Mouse (Mus musculus) spleen, adult 18-20 months (tissue): Measurements from ENCODE around the gene Numb.

ENCODE experiments used
- DNase-seq, 2 experiments: peaks; one replicate each; pipeline ENCODE4 v3.0.0; 2022; ENCODE audit warnings: mixed read lengths in 2 of 2

Numb gene

DNA sequence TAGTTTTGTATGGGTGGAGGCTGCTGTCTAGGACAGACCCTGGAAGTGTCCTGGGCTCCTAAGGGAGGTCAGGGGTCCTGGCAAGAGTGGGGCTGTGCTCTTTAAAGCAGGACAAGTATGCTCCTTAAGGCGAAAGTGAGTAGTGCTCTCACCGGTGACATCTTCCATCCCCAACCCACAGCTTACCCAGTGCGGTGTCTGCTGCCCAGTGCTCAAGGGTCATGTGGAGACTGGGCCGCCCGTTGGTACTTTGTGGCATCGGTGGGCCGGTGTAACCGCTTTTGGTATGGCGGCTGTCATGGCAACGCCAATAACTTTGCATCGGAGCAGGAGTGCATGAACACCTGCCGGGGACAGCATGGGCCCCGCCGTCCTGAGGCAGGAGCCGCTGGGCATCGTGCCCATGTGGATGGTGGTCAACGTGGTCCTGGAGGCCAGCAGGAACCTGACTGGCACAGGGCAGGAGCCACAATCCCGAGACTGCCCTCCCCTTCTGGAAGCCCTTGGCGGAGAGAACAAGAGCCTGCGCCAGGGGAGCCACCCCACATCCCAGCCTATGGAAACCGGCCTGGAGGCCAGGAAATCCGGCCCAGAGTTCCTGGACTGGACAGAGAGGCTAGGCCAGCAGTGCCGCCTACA lies 140.0 kb downstream of the Numb start:
- DNase-seq = no peak

DNA sequence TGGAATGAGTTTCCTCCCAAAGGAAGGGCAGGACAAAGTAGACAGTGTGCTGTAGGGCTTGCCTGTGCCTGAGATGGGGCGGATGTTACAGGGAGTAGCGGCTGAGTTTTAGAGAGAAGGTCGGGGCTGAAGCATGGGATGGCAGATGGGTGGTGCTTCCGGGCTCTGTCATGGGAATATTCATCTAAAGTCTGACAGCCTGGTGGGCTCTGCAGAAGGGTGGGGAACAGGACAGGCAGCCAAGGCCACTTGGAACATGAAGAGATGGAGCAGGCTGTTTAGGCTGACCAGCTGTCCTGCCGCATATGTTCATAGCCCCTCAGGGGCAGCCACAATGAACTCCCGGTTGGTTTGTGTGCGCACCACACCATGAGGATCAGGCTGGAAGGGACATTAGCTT lies 140.5 kb downstream of the Numb start:
- DNase-seq = no peak

DNA sequence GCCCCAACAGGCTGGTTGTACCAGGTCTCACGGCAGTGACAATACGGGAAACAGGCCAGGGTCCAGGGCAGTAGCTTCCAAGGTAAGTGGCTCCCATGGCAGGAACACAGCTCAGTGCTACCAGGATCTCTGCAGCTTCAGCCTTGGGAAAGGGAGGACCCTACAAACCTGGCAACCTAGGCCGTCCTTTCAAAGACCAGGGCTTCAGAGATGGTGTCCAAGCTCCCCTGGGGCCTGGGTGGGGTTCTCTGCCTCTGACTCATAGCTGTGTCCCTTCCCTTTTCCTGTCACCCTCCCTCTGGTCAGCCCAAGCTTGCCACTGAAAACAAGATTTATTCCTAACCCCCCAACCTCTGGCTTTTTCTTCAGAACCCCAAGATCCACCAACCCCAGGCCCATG lies 141.6 kb downstream of the Numb start:
- DNase-seq = no peak

DNA sequence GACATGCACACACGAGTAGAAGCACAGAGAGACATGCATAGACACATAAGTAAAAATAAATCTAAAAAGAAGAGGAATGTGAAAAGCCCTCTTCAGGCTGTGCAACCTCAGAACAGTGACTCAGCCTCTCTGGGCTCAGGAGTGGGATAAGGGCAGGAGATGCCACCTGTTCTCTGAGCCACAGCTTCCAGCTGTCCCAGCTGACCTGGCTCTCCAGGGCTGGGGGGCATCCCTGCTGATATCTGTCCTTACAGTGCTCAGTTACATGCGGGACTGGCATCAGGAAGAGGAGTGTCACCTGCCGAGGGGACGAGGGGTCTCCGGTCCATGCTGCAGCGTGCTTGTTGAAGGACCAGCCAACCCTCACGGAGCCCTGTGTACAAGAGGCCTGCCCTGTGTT lies 145.0 kb downstream of the Numb start:
- no peak for DNase-seq

DNA sequence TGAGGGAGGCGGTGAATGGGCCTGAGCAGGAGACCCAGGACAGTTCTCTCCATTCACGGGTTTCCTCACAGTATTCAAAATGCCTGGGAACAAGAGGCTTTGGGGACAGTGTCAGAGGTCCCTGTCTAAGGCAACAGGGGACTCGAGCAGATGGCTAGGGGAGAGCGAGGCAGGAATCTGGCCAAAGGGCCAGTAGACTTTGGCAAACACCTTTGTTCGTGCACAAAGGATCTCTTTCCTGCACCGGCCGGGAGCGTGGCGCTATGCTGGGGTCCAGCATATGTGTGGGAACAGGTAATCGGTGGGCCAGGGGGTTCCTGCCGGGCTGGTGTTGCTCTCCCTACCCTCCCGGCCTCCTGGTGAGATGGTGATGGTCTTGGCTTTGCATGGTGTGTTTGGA lies 146.1 kb downstream of the Numb start:
- no peak for DNase-seq

- peak in 1 of 2 experiments; percentile 39 for DNase-seq
Measured at GRCm38 (mm10) chr12:83770418-83771256, 151.1 kb downstream of the Numb start.

DNA sequence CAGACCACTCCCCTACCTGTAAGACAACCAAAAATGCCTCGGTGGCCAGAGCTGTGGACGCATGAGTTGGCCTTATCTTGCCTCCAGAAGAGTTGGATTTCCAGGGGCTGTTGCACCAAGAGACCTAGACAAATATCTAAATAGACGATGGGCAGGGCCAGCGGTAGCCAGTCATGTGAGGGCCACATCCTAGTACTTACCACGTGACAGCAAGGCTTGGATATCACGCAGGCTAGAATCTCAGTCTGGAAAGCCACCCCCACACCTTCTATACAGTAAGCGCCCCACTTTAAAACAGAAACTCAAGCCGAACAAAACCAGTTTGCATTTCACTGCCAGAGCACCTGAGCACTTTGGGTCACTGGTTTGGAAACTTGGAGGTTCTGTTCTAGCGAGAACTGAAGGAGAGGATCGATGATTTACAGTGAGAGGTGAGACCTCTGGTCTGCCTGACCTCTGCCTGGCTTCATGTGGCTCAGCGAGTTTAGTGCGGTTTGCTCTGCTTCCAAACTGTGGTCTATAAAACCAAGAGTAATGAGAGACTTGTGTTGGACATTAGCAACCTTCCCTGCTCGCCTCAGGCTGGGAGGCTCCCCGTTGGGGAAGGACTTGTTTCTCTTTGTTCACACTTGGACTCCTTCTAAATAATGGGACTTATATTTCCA lies 153.4 kb downstream of the Numb start:
- DNase-seq = no peak

DNA sequence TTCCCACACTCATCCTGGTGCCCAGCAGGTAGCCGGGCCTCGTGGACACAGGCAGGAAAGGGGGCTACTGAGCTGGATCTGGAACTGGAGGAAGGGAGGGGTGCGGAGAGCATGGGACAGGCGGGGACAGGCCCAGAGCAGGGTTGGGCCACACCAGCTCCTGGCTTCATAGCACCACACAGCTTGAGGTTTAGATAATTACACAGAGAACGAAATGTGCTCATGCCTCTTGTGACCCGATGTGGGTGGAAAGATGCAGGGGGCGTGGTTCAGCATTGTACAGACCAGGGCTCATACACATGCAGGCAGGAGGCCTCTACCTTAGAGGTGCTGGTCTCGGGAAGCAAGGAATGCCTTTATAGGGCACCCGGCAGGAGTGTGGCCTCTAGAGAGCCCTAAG lies 153.9 kb downstream of the Numb start:
- no peak for DNase-seq

DNA sequence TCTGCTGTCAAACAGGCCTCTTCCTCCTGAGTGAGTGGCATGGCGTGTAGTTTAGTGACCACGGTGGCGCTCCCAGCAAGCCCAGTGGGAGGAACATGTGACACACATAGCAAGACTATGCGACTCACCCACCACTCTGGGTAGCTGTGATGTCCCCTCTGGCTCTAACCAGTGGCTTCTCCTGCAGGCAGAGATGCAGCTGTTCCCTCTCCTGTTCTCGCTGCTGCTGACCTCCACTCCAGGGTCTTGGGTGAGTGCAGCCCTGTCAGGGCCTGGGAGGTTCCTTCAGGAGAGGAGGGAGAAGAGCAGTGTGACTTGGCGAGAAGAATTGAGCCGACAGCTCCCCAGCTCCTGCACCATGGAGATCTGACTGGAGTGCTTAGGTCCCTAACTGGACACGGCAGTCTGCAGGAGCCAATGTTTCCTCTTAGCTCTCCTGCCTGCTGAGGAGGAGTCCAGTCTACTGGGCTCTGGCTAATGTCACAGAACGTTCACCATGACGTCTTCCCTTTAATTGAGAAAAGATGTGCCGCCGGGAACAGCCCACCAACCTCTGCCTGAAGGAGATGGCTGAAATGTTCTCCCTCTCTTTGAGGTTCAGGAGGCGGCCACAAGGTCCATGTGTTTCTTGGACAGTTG lies 155.7 kb downstream of the Numb start:
- DNase-seq = no peak

DNA sequence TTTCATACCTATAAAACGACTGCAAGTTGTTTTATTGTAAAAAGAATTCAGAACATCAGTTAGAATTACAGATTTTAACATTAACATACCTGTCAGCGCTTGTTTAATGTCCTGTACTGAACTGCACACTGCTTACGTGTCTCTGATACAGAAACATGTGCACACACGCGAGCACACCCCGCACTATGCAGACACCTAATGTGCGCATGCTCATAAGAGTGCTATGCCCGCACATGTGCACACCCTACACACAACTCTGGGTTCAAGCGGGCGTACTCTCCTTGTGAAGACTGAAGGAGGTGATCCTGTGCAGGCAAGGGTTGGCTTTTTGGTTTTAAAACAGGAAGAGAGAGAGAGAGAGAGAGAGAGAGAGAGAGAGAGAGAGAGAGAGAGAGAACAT lies 157.2 kb downstream of the Numb start:
- no peak for DNase-seq

- peak in 1 of 2 experiments; percentile 31 for DNase-seq
Measured at GRCm38 (mm10) chr12:83764044-83764365, 157.7 kb downstream of the Numb start.

GRCm38 (mm10) chr12:83763311-83764043 lies 158.3 kb downstream of the Numb start, which contains the start of gene Papln:
Gene Papln, plus strand, starts transcription at chr12:83763634.
- DNase-seq = peak in 1 of 2 experiments; percentile 40

DNA sequence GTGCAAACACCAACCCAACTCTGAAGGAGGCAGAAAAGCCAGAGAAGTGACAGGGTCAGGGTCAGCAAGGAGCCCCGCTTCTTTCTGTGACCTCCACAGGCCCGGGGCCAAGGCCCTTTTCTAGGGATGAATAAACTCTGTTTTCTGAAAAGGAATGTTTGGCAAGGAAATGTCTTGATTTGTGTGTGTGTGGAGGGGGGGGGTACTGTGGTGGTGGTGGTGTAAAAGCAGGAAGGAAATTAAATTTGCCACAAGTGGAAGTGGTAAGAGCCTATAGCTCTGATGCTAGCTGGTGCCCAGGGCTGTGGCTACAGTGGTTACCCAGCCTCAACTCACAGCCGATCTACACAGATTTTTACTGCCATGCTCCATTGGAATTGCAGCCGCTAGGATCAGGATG lies 159.0 kb downstream of the Numb start:
- DNase-seq = peak in 1 of 2 experiments; percentile 8

GRCm38 (mm10) chr12:83760201-83760600 lies 161.5 kb downstream of the Numb start:
- no peak for DNase-seq

- no peak for DNase-seq
Measured at GRCm38 (mm10) chr12:83758735-83759134, 163.0 kb downstream of the Numb start.

- DNase-seq = no peak
Measured at GRCm38 (mm10) chr12:83752495-83752894, 169.2 kb downstream of the Numb start.

DNA sequence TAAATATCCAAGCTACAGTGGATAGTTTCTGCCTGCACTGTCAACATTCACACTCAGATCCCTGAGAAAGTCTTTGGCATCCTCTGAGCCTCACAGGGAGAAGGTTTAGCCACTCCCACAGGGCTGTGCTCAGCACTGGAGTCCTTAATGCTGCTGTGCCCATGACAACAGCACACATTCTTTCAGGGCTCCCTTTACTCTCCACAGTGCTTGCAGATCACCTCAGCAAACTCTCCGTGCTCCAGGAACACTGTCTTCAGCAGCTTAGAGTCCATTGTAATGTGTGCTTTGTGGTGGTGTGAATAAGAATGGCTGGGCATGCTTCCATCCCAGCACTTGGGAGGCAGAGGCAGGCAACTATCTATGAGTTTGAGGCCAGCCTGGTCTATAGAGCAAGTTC lies 172.5 kb downstream of the Numb start:
- no peak for DNase-seq
